ENCODE assay signal across 10 mouse cellular contexts in the genomic region with DNA sequence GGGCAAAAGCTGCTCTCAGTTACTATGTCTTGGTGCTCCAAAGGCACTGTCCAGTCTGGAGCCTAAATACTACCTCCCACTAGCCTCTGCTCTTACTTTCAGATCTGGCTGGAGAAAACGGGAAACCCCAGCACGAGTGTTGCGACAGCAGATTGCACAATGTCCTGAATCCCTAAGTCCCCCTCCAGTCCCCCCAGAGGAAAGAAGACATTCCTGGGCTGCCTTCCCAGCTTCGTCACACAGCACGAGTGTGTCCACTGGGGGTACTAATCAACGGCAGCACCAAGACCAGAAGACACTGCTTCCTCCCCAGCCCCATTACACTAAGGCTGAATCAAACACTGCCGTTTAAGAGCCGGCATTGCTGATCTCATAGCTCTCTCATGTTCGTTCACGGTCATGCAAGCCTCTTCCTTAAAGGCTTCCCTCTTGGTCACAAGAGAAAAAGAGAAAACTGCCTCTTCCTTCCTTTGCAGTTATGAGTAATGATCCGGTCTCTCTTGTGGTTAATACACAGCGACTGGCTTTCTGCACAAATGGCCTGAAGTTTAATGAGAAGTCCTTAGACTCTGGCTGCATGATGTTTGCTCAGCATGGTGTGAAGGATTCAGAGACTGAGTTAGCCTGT. TPM values are rescaled to one million over a fixed set of nuclear protein-coding genes. Genes with fewer than 3 reads are reported as not detected.
DNase-seq lines count a peak whose midpoint lies in the region; ATAC-seq and TF ChIP-seq lines count a peak whose summit lies in the region.
"Had no signal": no experiment of that assay in that cellular context is flagged by ENCODE, and none has a peak within 500 bp of the region (broad histone marks: within the 10 kb centered on the region; RNA-seq: fewer than 3 reads in every experiment).

No protein-coding gene starts in this region.

- H3K4me1 ChIP-seq in forebrain, embryonic 14.5 days (ENCODE audit: control insufficient read depth, insufficient read depth, low read length) = 0 out of 2 replicates have a peak, but pooled peaks cover 3% of the 10 kb centered on the region
- no peaks in the 10 kb centered on the region for H3K4me1 ChIP-seq in forebrain, postnatal 0 days (ENCODE audit: insufficient read depth)
- peaks cover 10% of the 10 kb centered on the region for H3K4me1 ChIP-seq in bone marrow, adult 2 months (ENCODE audit: control insufficient read depth, insufficient read depth, low read length)
- no peaks in the 10 kb centered on the region for H3K4me1 ChIP-seq in liver, embryonic 16.5 days (ENCODE audit: control insufficient read depth, low read depth, low read length)
- H3K4me1 ChIP-seq in stomach, postnatal 0 days (replicated peaks; ENCODE audit: control insufficient read depth, insufficient read depth) = no peaks in the 10 kb centered on the region
- peaks cover 12% of the 10 kb centered on the region for H3K4me1 ChIP-seq in forebrain, embryonic 10.5 days

- TF ChIP-seq EP300 in stomach, postnatal 0 days (optimal IDR thresholded peaks at IDR 0.05) = no peak

- DNase-seq in forebrain, embryonic 14.5 days (ENCODE audit: low spot score) = peak; percentile 12
- DNase-seq in forebrain, postnatal 0 days = no peak
- peak; percentile 77 to 78 for DNase-seq in heart, postnatal 14 days
- peak; percentile 18 for DNase-seq in stomach, postnatal 0 days (ENCODE audit: low spot score)
- no peak for DNase-seq in layer of hippocampus, adult 2 months (ENCODE audit: low spot score in 2 of 2)
- DNase-seq in forebrain, embryonic 10.5 days (ENCODE audit: extremely low spot score, low spot score) = no peak

- no peak overlapping the region for H3K4me3 ChIP-seq in forebrain, embryonic 14.5 days (ENCODE audit: low read depth, low read length)
- no peak overlapping the region for H3K4me3 ChIP-seq in forebrain, postnatal 0 days (ENCODE audit: low read depth, low read length)
- H3K4me3 ChIP-seq in bone marrow, adult 2 months (replicated peaks; ENCODE audit: control insufficient read depth, low read depth, low read length) = peak overlapping the region; percentile 21
- H3K4me3 ChIP-seq in liver, embryonic 16.5 days (ENCODE audit: low read depth, low read length) = no peak overlapping the region
- H3K4me3 ChIP-seq in stomach, postnatal 0 days (ENCODE audit: low read depth, low read length) = no peak overlapping the region
- no peak overlapping the region for H3K4me3 ChIP-seq in layer of hippocampus, adult 2 months
- H3K4me3 ChIP-seq in forebrain, embryonic 10.5 days = no peak overlapping the region
- H3K4me3 ChIP-seq: embryonic facial prominence, embryonic 15.5 days had no signal

- H3K27me3 ChIP-seq in forebrain, embryonic 14.5 days (replicated peaks; ENCODE audit: control insufficient read depth, insufficient read depth, low read length) = no peaks in the 10 kb centered on the region
- H3K27me3 ChIP-seq in forebrain, postnatal 0 days (ENCODE audit: insufficient read depth, low read length) = no peaks in the 10 kb centered on the region
- no peaks in the 10 kb centered on the region for H3K27me3 ChIP-seq in liver, embryonic 16.5 days (ENCODE audit: control insufficient read depth, insufficient read depth, low read depth, low read length)
- no peaks in the 10 kb centered on the region for H3K27me3 ChIP-seq in stomach, postnatal 0 days (ENCODE audit: control insufficient read depth, insufficient read depth, low read length)
- H3K27me3 ChIP-seq in forebrain, embryonic 10.5 days (ENCODE audit: poor library complexity, severe bottlenecking) = no peaks in the 10 kb centered on the region

- ATAC-seq in forebrain, embryonic 14.5 days = no peak
- no peak for ATAC-seq in forebrain, postnatal 0 days
- ATAC-seq in liver, embryonic 16.5 days (ENCODE audit: low read depth) = no peak
- peak; percentile 64; the same call in 1 of the 2 replicates for ATAC-seq in stomach, postnatal 0 days (ENCODE audit: low FRiP score, low TSS enrichment)

- H3K4me2 ChIP-seq in forebrain, embryonic 14.5 days (ENCODE audit: low read length) = no peak overlapping the region
- no peak overlapping the region for H3K4me2 ChIP-seq in forebrain, postnatal 0 days (ENCODE audit: low read depth)
- no peak overlapping the region for H3K4me2 ChIP-seq in liver, embryonic 16.5 days (ENCODE audit: low read depth, low read length)
- no peak overlapping the region; the same call in 1 of the 2 replicates for H3K4me2 ChIP-seq in stomach, postnatal 0 days (replicated peaks; ENCODE audit: low read depth)
- H3K4me2 ChIP-seq: embryonic facial prominence, embryonic 15.5 days had no signal

- H3K9me3 ChIP-seq in forebrain, embryonic 14.5 days (replicated peaks; ENCODE audit: control insufficient read depth, low read length) = no peaks in the 10 kb centered on the region
- H3K9me3 ChIP-seq in forebrain, postnatal 0 days (ENCODE audit: low read length) = no peaks in the 10 kb centered on the region
- no peaks in the 10 kb centered on the region for H3K9me3 ChIP-seq in liver, embryonic 16.5 days (replicated peaks; ENCODE audit: control insufficient read depth, low read length)
- no peaks in the 10 kb centered on the region for H3K9me3 ChIP-seq in stomach, postnatal 0 days (ENCODE audit: control insufficient read depth, low read length)
- H3K9me3 ChIP-seq in forebrain, embryonic 10.5 days = no peaks in the 10 kb centered on the region
- H3K9me3 ChIP-seq: embryonic facial prominence, embryonic 15.5 days had no signal

- WGBS in forebrain, embryonic 14.5 days = 48% methylated on average over 12 of the region's 12 CpGs
- 41% methylated on average over 12 of the region's 12 CpGs for WGBS in forebrain, postnatal 0 days
- 2% methylated on average over 12 of the region's 12 CpGs for WGBS in bone marrow, adult 2 months
- WGBS in liver, embryonic 16.5 days (ENCODE audit: insufficient replicate concordance) = 6% methylated on average over 12 of the region's 12 CpGs
- 47% methylated on average over 12 of the region's 12 CpGs for WGBS in stomach, postnatal 0 days
- WGBS in forebrain, embryonic 10.5 days = 66% methylated on average over 12 of the region's 12 CpGs

- H3K27ac ChIP-seq in forebrain, embryonic 14.5 days (ENCODE audit: low read depth, low read length) = no peak overlapping the region
- no peak overlapping the region for H3K27ac ChIP-seq in forebrain, postnatal 0 days (ENCODE audit: low read depth, low read length)
- H3K27ac ChIP-seq in bone marrow, adult 2 months (ENCODE audit: control insufficient read depth, insufficient read depth, low read depth, low read length, poor library complexity) = peak overlapping the region; percentile 74
- 0 out of 2 replicates have a peak overlapping the region, but pooled peaks have one; percentile 17 for H3K27ac ChIP-seq in liver, embryonic 16.5 days (ENCODE audit: low read length)
- no peak overlapping the region for H3K27ac ChIP-seq in stomach, postnatal 0 days (replicated peaks)
- H3K27ac ChIP-seq in layer of hippocampus, adult 2 months = no peak overlapping the region
- no peak overlapping the region for H3K27ac ChIP-seq in forebrain, embryonic 10.5 days
- H3K27ac ChIP-seq: embryonic facial prominence, embryonic 15.5 days had no signal

- no peak for TF ChIP-seq POLR2A in bone marrow, adult 2 months (IDR thresholded peaks at IDR 0.05; ENCODE audit: borderline replicate concordance, control insufficient read depth, low read depth, low read length)

- no peaks in the 10 kb centered on the region for H3K36me3 ChIP-seq in forebrain, embryonic 14.5 days (ENCODE audit: control insufficient read depth, insufficient read depth, low read length)
- no peaks in the 10 kb centered on the region for H3K36me3 ChIP-seq in forebrain, postnatal 0 days (ENCODE audit: insufficient read depth)
- H3K36me3 ChIP-seq in liver, embryonic 16.5 days (ENCODE audit: control insufficient read depth, insufficient read depth) = no peaks in the 10 kb centered on the region
- no peaks in the 10 kb centered on the region for H3K36me3 ChIP-seq in stomach, postnatal 0 days (ENCODE audit: control insufficient read depth, insufficient read depth, low read length)
- H3K36me3 ChIP-seq in forebrain, embryonic 10.5 days (replicated peaks) = no peaks in the 10 kb centered on the region
- H3K36me3 ChIP-seq: embryonic facial prominence, embryonic 15.5 days had no signal

- intact Hi-C loops in heart, postnatal 14 days (cut with DNase I) = no loop called here

- H3K9ac ChIP-seq in forebrain, embryonic 14.5 days (ENCODE audit: low read length) = no peak overlapping the region
- H3K9ac ChIP-seq in forebrain, postnatal 0 days = no peak overlapping the region
- H3K9ac ChIP-seq in liver, embryonic 16.5 days (ENCODE audit: low read depth, low read length) = no peak overlapping the region
- no peak overlapping the region for H3K9ac ChIP-seq in stomach, postnatal 0 days (ENCODE audit: low read length)
- H3K9ac ChIP-seq: embryonic facial prominence, embryonic 15.5 days had no signal

- no peak for TF ChIP-seq CTCF in forebrain, postnatal 0 days (IDR thresholded peaks at IDR 0.05; ENCODE audit: low read depth)
- no peak for TF ChIP-seq CTCF in bone marrow, adult 2 months (IDR thresholded peaks at IDR 0.05; ENCODE audit: control insufficient read depth, insufficient read depth, low read length)
- TF ChIP-seq CTCF in stomach, postnatal 0 days (IDR thresholded peaks at IDR 0.05; ENCODE audit: low read depth) = no peak; the same call in 1 of the 2 replicates
- TF ChIP-seq CTCF in layer of hippocampus, adult 2 months (conservative IDR thresholded peaks at IDR 0.05) = no peak

RNA-seq across cellular contexts. Expression of gene Ccl2, which starts 28.5 kb away (rescaled TPM):
- polyA plus RNA-seq in forebrain, embryonic 14.5 days (2014; fragmentation: Nextera tagmentation; extraction: Ambion mirVana) = 0.93 TPM in 1 of 2 replicates, not detected in the other
- 0.85 and 2.4 TPM in 2 replicates for total RNA-seq in forebrain, postnatal 0 days (2014; rRNA removed)
- 1.3 and 1.6 TPM in 2 replicates for polyA plus RNA-seq in forebrain, postnatal 0 days (2015; fragmentation: Nextera tagmentation; extraction: Ambion mirVana)
- polyA plus RNA-seq in bone marrow, adult 2 months (2011; ENCODE audit: insufficient read depth, insufficient read length, low replicate concordance, missing spikeins) = 14.5 TPM in 1 of 2 replicates, not detected in the other
- total RNA-seq in heart, postnatal 14 days (2021) = 1 to 10 TPM; 1.2 to 1.7 TPM
- polyA plus RNA-seq in liver, embryonic 16.5 days (2015; fragmentation: Nextera tagmentation; extraction: Ambion mirVana) = 0.78 and 1.2 TPM in 2 replicates
- 3.2 and 3.3 TPM in 2 replicates for polyA plus RNA-seq in stomach, postnatal 0 days (2015; fragmentation: Nextera tagmentation; extraction: Ambion mirVana)
- not detected for total RNA-seq in layer of hippocampus, adult 2 months (2021)
- 0.36 TPM in 1 of 2 replicates, not detected in the other for polyA plus RNA-seq in forebrain, embryonic 10.5 days (2016; fragmentation: Nextera tagmentation; extraction: Ambion mirVana)

RNA-seq across cellular contexts. Expression of gene Gm17268, which starts 31.5 kb away (rescaled TPM):
- polyA plus RNA-seq in forebrain, embryonic 14.5 days (2014; fragmentation: Nextera tagmentation; extraction: Ambion mirVana) = not detected in 2 replicates
- total RNA-seq in forebrain, postnatal 0 days (2014; rRNA removed) = not detected in 2 replicates
- not detected in 2 replicates for polyA plus RNA-seq in forebrain, postnatal 0 days (2015; fragmentation: Nextera tagmentation; extraction: Ambion mirVana)
- not detected in 2 replicates for polyA plus RNA-seq in bone marrow, adult 2 months (2011; ENCODE audit: insufficient read depth, insufficient read length, low replicate concordance, missing spikeins)
- total RNA-seq in heart, postnatal 14 days (2021) = not detected
- polyA plus RNA-seq in liver, embryonic 16.5 days (2015; fragmentation: Nextera tagmentation; extraction: Ambion mirVana) = not detected in 2 replicates
- polyA plus RNA-seq in stomach, postnatal 0 days (2015; fragmentation: Nextera tagmentation; extraction: Ambion mirVana) = not detected in 2 replicates
- not detected for total RNA-seq in layer of hippocampus, adult 2 months (2021)
- not detected in 2 replicates for polyA plus RNA-seq in forebrain, embryonic 10.5 days (2016; fragmentation: Nextera tagmentation; extraction: Ambion mirVana)
- polyA plus RNA-seq: embryonic facial prominence, embryonic 15.5 days; spleen, adult 2 months had no signal

RNA-seq across cellular contexts. Expression of gene Ccl7, which starts 38.6 kb away (rescaled TPM):
- polyA plus RNA-seq in forebrain, embryonic 14.5 days (2014; fragmentation: Nextera tagmentation; extraction: Ambion mirVana) = 0.38 and 0.98 TPM in 2 replicates
- total RNA-seq in forebrain, postnatal 0 days (2014; rRNA removed) = 0.23 TPM in 1 of 2 replicates, not detected in the other
- 1.2 and 3.0 TPM in 2 replicates for polyA plus RNA-seq in forebrain, postnatal 0 days (2015; fragmentation: Nextera tagmentation; extraction: Ambion mirVana)
- polyA plus RNA-seq in bone marrow, adult 2 months (2011; ENCODE audit: insufficient read depth, insufficient read length, low replicate concordance, missing spikeins) = 6.4 TPM in 1 of 2 replicates, not detected in the other
- under 1 TPM; 0.39 to 0.48 TPM for total RNA-seq in heart, postnatal 14 days (2021)
- polyA plus RNA-seq in liver, embryonic 16.5 days (2015; fragmentation: Nextera tagmentation; extraction: Ambion mirVana) = 0.12 and 0.35 TPM in 2 replicates
- polyA plus RNA-seq in stomach, postnatal 0 days (2015; fragmentation: Nextera tagmentation; extraction: Ambion mirVana) = 2.7 and 2.9 TPM in 2 replicates
- not detected for total RNA-seq in layer of hippocampus, adult 2 months (2021)
- polyA plus RNA-seq in forebrain, embryonic 10.5 days (2016; fragmentation: Nextera tagmentation; extraction: Ambion mirVana) = 0.31 TPM in 1 of 2 replicates, not detected in the other
- polyA plus RNA-seq: spleen, adult 2 months had no signal

RNA-seq across cellular contexts. Expression of gene Asic2, which starts 38.7 kb away (rescaled TPM):
- 3.8 and 5.0 TPM in 2 replicates for polyA plus RNA-seq in forebrain, embryonic 14.5 days (2014; fragmentation: Nextera tagmentation; extraction: Ambion mirVana)
- total RNA-seq in forebrain, postnatal 0 days (2014; rRNA removed) = 28.9 and 37.2 TPM in 2 replicates
- 11.5 and 15.5 TPM in 2 replicates for polyA plus RNA-seq in forebrain, postnatal 0 days (2015; fragmentation: Nextera tagmentation; extraction: Ambion mirVana)
- not detected in 2 replicates for polyA plus RNA-seq in bone marrow, adult 2 months (2011; ENCODE audit: insufficient read depth, insufficient read length, low replicate concordance, missing spikeins)
- total RNA-seq in heart, postnatal 14 days (2021) = not detected
- polyA plus RNA-seq in liver, embryonic 16.5 days (2015; fragmentation: Nextera tagmentation; extraction: Ambion mirVana) = 0.02 TPM in 1 of 2 replicates, not detected in the other
- polyA plus RNA-seq in stomach, postnatal 0 days (2015; fragmentation: Nextera tagmentation; extraction: Ambion mirVana) = 0.47 and 0.59 TPM in 2 replicates
- 10 to 100 TPM; 58.5 to 65.6 TPM for total RNA-seq in layer of hippocampus, adult 2 months (2021)
- polyA plus RNA-seq in forebrain, embryonic 10.5 days (2016; fragmentation: Nextera tagmentation; extraction: Ambion mirVana) = 0.43 and 0.51 TPM in 2 replicates

RNA-seq across cellular contexts. Expression of gene Ccl11, which starts 50.7 kb away (rescaled TPM):
- polyA plus RNA-seq in forebrain, embryonic 14.5 days (2014; fragmentation: Nextera tagmentation; extraction: Ambion mirVana) = not detected in 2 replicates
- total RNA-seq in forebrain, postnatal 0 days (2014; rRNA removed) = not detected in 2 replicates
- 0.15 TPM in 1 of 2 replicates, not detected in the other for polyA plus RNA-seq in forebrain, postnatal 0 days (2015; fragmentation: Nextera tagmentation; extraction: Ambion mirVana)
- polyA plus RNA-seq in bone marrow, adult 2 months (2011; ENCODE audit: insufficient read depth, insufficient read length, low replicate concordance, missing spikeins) = not detected in 2 replicates
- total RNA-seq in heart, postnatal 14 days (2021) = under 1 TPM; 0.54 to 0.79 TPM
- polyA plus RNA-seq in liver, embryonic 16.5 days (2015; fragmentation: Nextera tagmentation; extraction: Ambion mirVana) = 0.08 and 0.85 TPM in 2 replicates
- polyA plus RNA-seq in stomach, postnatal 0 days (2015; fragmentation: Nextera tagmentation; extraction: Ambion mirVana) = 16.5 and 16.7 TPM in 2 replicates
- total RNA-seq in layer of hippocampus, adult 2 months (2021) = under 1 TPM in 1 of 2 experiments, not detected in 1; 0.34 TPM
- polyA plus RNA-seq in forebrain, embryonic 10.5 days (2016; fragmentation: Nextera tagmentation; extraction: Ambion mirVana) = not detected in 2 replicates

Comparison
In these comparisons a context has a peak if more than half of its experiments do, and no peak if none do; other contexts are left out.
1. DNase-seq: peak in forebrain, embryonic 14.5 days (single experiment), heart, postnatal 14 days (2 of 2) and stomach, postnatal 0 days (single experiment); none in forebrain, postnatal 0 days (single experiment), layer of hippocampus, adult 2 months (0 of 2) and forebrain, embryonic 10.5 days (single experiment).
2. H3K27ac ChIP-seq: peak in bone marrow, adult 2 months (single experiment) and liver, embryonic 16.5 days (single experiment); none in forebrain, embryonic 14.5 days (single experiment), forebrain, postnatal 0 days (single experiment), stomach, postnatal 0 days (single experiment), layer of hippocampus, adult 2 months (single experiment) and forebrain, embryonic 10.5 days (single experiment).